Mouse (Mus musculus) erythroblast, adult 5-6 weeks (primary cell): ENCODE data around the gene Kcnj6. TPM values are rescaled to one million over a fixed set of nuclear protein-coding genes. Genes with fewer than 3 reads are reported as not detected.

Experiments used
- ATAC-seq: replicated peaks from 2 replicates; pipeline ENCODE4 v1.8.0; 2016; ENCODE audit warnings: moderate number of reproducible peaks, mild to moderate bottlenecking, moderate TSS enrichment, inconsistent platforms; ENCODE audit not compliant: poor library complexity, low FRiP score, severe bottlenecking
- total RNA-seq, 2 experiments: library from RNA; stranded (forward) in 1 of 2; stranded (reverse) in 1 of 2; fragments of 150-400 nt in 1 of 2; fragments of 200-764, 138-1000 nt in 1 of 2; gene quantifications; 2 replicates each; pipeline versions ENCODE4 v1.2.3 to v1.2.4; 2015 to 2017; ENCODE audit warnings: low replicate concordance in 2 of 2

The Kcnj6 gene
- total RNA-seq, 2 experiments from 2014 or later: not detected

DNA sequence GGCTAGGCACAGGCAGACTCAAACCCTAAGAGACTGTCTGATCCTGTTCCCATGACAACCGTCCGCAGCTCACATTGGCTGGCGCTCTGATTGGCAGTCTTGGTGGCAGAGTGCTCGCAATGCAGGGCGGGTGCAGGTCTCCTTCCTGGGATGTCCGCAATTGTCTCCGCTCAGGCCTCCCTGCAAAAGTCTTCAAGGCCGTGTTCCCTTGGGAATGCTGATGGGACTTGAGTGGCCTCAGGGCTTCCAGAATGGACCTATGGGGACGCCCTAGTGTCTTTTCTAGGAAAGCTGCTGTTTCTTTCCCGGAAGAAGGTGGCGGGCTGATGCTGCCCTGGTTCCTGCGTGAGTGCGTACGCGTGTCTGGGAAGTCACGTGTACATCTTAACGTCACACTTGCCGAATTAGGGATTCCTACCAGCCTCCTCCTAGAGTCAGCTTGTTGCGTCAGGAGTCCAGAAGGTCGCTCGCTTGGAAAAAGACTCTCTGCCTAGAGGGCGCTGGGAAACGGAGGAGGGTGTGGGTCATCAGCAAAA, 273.4 kb downstream of the Kcnj6 start:
- ATAC-seq: no peak

GRCm38 (mm10) chr16:94722936-94723335, 274.6 kb downstream of the Kcnj6 start:
- ATAC-seq: no peak

- ATAC-seq: no peak
Observed at GRCm38 (mm10) chr16:94721549-94722006, 275.9 kb downstream of the Kcnj6 start.

DNA sequence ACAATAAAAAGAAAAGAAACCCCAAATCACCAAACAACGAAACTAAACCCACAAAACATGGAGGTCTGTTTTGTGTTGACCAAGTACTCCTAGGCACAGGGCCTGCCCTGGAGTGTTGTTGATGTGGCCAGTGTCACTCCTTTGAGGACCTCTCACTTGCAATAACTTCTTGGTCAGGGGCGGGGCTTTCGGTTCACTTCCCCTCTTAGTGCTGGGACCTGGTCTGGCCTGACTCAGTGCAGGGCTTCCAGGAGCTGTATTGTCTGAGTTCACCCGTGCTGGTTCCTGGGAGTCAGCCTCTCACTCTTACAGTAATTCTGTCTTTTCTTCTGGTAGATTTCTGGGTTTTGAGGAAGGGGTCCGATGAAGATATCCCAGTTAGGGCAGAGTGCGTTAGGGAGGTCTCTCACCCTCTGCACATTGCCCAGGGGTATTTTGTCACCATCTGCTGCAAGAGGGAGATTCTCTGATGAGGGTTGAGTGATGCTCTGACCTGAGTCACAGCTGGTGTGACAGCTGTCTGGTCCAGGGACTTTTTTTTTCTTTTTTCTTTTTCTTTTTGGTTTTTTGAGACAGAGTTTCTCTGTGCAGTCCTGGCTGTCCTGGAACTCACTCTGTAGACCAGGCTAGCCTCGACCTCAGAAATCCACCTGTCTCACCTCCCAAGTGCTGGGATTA, 276.9 kb downstream of the Kcnj6 start:
- ATAC-seq: no peak

GRCm38 (mm10) chr16:94719488-94719887, 278.0 kb downstream of the Kcnj6 start:
- ATAC-seq: no peak

DNA sequence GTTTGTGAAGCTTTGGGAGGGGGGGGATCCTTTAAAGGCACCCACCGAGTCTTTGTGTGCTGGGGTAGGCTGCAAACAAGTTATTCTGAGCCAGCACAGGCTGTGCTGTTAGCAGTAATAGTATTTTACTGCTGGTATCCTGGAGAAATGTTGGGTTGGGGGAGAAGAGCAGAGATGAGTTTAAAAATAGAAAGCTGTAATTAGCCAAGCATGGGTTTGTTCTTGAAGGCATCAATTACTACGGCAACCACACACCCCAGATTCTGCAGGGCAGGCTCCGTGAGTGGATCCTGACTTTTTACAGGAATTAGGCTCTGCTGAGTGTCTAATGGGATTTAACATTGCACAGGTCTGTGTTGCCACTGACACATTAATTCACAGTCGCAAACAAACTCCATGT, 278.6 kb downstream of the Kcnj6 start:
- ATAC-seq: no peak

GRCm38 (mm10) chr16:94717051-94717450, 280.4 kb downstream of the Kcnj6 start:
- ATAC-seq: no peak

GRCm38 (mm10) chr16:94714483-94714882, 283.0 kb downstream of the Kcnj6 start:
- no peak for ATAC-seq

DNA sequence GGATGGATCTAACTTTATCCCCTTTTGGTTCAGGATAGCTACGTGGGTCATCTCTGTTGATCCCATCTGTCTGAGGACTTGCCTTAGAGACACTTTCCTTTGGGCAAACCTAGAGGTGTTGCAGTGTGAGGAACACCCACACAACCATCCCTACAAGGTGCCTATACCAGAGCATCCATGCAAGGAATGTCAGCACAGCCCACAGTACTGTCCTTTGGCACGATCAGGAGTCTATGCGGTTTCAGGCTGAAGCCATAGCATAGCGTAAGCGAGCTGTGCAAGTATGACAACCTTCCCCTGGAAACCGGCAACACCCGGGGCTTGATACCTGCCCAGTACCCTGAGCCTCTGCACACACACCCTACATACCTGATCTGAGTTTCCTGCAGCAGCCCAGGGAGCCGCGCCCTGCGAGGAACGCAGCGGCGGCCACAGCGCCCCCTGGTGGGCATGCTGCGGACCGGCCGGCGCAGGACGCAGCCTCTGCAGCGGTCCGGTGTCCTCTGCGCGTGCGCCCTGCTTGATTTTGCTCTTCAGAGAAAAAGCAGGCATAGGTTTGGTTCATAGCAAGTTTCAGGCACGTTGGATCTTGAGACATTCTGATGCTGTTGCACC, 283.9 kb downstream of the Kcnj6 start:
- peak; percentile 73 for ATAC-seq

DNA sequence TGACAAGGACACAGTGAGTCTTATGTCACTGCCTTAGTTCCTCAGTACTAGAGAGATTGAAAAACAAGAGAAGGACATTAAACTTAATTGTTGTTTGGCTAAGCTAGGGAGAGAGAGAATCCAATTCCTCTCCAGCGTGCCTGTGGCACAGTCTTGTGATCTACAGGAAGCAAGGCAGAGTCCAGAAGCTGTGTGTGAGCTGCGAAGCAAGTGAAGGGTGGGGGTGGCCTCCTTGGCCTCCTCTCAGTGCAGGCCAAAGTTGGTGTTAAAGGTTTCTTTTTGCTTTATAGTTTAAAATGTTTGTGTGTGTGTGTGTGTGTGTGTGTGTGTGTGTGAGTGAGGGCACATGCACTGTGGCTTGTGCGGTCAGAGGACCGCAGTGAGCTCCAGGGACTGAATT, 295.5 kb downstream of the Kcnj6 start:
- no peak for ATAC-seq

DNA sequence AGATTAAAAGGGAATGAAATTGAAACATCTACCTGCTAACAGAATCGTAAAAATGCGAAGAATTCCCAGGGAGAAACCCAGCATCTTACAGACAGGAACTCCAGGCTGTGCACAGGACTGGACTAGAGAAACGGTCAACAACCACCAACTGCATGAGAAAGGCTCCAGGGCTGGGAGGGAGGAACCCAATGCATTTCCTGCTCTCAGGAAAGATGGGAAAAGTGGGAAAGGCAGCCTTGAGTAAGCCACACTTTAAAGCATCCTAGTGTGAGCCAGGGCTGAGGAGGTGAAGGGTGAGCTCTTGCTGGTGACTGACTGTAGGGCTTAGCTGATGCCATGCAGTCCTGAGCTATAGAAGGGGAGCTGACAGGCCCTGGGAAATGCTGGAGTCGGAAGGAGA, 296.4 kb downstream of the Kcnj6 start:
- ATAC-seq: no peak
